Mouse (Mus musculus): ENCODE results near the gene Chmp2b.

Chmp2b gene

DNA sequence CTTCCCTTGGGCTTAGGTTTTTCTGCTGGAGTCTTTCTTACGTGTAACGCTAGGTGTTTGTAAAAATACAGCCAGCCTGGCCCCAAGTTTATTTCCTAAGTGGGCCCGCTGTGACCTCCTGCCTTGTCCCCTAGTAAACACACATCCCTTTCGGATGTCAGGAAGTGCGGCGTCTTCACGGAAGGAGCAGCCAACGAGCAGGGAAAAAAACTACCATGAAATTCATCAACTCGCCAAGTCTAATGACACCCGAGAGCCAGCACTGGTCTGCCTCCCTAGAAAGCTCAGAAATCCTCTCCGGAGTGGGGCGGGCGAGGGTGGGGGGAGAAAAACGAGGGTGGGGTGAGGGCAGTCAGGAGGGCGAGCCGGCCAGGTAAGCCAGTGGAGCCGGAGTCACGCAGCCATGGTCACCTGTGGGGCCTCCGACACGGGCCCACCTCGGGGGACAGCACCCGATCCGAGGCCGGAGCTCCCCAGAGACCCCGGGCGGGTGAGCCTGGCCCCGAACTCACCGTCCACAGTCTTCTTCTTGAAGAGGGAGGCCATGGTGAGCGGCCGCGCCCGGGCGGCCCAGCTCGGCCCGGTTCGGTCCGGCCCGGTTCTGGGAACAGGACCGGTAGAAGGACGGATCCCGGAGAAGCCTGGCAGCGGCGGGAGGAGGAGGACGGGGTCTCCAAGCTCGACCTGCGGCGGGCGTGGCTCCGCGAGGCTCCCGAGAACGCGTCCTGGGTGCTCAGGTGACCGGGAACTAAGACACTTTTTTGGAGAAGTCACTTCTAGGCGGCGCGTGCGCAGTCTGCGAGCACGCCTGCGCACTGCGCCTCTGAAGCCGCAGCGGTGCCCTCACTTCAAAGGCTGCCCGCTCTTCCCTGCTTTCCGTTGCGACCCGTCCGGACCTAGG lies at the start of gene Chmp2b:
Chmp2b (minus strand) TSS at position 764 of the 901 bp plus-strand sequence.
- DNase-seq: peak; percentile 83

- DNase-seq: no peak
Observed at GRCm38 (mm10) chr16:65611678-65612077, 49.2 kb upstream of the Chmp2b start.

DNA sequence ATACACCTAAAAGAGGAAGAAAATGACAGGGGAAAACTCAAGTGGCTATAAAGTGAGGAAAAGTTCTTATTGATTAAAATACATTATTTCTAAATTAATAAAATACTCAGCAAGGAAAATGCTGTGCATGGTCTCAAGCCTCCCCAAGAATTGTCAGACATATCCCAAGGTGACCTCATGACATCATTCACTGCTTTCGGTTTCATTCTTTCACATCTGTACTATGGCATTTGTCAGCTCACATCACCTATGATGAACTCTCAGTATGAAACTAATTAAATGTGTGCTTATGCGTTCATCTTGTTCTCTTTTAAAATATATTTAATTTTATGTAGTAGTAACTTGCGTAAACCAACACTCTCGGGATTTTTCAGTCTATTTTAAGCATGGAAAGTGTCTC lies 38.3 kb upstream of the Chmp2b start:
- DNase-seq: no peak

GRCm38 (mm10) chr16:65586111-65586865 lies 23.8 kb upstream of the Chmp2b start:
- no peak for DNase-seq

- no peak for DNase-seq
Observed at GRCm38 (mm10) chr16:65585699-65586098, 23.2 kb upstream of the Chmp2b start.

- no peak for DNase-seq
Observed at GRCm38 (mm10) chr16:65577298-65578029, 14.9 kb upstream of the Chmp2b start.

DNA sequence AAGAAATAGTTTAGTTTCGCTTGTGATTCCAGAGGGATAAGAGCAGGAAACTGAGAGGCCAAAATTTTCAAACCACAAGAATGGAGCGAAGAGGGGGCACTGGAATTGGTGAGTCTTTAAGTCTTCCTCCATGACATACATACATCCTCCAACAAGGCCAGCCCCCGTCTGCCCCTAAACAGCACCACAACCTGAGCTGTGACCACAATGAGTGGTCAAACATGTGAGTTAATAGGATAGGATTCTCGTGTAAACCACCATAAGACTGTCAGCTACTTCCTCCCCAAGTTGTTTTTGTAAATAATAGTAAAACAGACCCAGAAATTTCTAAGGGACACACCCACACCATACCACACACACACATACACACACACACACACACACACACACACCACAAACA lies 6.3 kb upstream of the Chmp2b start:
- no peak for DNase-seq

GRCm38 (mm10) chr16:65564951-65565350 lies 2.4 kb upstream of the Chmp2b start:
- no peak for DNase-seq

- no peak for DNase-seq
Observed at GRCm38 (mm10) chr16:65564306-65564705, 1.8 kb upstream of the Chmp2b start.

- no peak for DNase-seq
Observed at GRCm38 (mm10) chr16:65562864-65563206, 309 bp upstream of the Chmp2b start.

GRCm38 (mm10) chr16:65560996-65561962 lies 1.2 kb downstream of the Chmp2b start:
- no peak for DNase-seq

GRCm38 (mm10) chr16:65559591-65559990 lies 2.9 kb downstream of the Chmp2b start:
- no peak for DNase-seq

DNA sequence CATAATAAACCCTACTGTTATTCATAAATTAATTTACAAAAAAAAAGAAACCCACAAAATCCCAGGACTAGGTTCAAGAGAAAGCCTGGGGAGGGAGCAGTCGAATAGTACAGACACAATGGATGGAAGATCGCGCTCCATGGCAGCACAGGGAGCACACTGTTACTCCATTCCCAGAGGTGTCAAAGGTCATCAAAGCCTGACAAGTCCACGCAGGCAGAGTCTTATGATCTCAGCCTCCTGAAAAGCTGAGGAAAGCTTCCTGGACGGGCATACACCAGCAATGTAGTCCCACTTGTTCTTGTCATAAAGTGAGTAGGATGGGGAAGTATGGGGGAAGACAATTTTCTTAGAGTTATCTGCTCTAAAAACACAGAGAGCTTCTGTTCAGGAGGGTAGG lies 5.2 kb downstream of the Chmp2b start:
- no peak for DNase-seq

GRCm38 (mm10) chr16:65554267-65554666 lies 8.3 kb downstream of the Chmp2b start:
- DNase-seq: no peak

- no peak for DNase-seq
Observed at GRCm38 (mm10) chr16:65550814-65551213, 11.7 kb downstream of the Chmp2b start.

DNA sequence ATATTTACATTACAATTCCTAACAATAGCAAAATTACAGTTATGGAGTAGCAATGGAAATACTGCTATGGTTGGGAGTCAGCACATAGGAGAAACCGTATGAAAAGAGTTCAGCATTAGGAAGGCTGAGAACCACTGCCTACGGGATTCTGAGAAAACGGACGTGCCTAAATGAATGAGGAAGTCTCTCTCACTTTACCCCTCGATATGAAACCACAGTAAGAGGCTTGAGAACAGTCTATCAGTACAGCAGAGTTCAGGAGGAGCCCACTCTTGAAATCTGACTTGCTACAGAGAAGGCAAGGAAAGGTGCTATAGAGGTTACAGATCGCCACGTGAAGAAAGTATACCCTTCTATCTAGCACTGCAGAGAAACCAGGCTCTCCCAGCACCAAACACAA lies 13.6 kb downstream of the Chmp2b start:
- no peak for DNase-seq

DNA sequence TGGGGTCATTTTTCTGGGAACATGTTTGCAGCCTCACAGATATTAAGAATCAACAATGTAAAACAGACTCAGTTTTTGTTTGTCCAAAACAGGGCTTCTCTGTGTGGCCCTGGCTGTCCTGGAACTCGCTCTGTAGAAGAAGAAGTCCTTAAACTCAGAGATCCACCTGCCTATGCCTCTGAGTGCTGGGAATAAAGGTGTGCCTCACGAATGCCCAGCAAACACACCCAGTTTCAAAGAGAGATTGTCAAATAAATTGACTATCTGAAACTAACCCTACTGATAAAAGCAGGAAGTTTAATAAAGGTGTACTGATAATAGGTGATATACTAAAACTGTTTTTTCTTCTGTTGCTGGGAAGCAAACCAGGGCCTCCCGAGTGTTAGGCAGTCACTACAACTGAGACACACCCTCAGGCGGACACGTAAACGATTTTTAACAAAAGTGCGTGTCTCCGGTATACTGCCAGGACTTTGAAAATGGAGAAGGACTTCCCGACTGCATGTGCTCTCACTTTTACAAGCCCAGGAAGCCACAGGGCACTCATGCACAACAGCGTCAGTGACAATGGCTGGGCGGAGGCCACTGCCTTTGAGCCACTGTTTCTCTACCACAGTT lies 18.7 kb downstream of the Chmp2b start:
- no peak for DNase-seq

- DNase-seq: peak; percentile 53
Observed at GRCm38 (mm10) chr16:65533315-65533999, 29.1 kb downstream of the Chmp2b start.

GRCm38 (mm10) chr16:65531663-65532062 lies 30.9 kb downstream of the Chmp2b start:
- DNase-seq: peak; percentile 70

- no peak for DNase-seq
Observed at GRCm38 (mm10) chr16:65529589-65529988, 32.9 kb downstream of the Chmp2b start.

DNA sequence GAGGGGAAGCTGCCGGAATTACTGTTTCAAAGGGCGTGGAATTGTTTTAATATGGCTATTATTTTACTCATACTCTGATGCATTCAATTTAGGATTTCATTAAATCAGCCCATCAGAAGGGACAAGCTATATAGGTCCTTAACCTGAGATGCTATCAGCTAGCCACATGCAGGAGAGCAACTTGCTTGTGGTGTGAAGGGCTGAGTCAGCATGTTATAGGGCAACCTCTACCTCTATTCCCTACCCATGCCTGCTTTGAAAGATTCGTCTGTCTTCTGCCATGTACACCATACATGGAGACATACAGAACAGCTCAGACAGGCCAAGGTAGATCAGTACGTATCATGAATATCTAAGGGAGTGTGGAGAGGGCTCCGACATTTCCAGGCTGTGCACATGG lies 35.8 kb downstream of the Chmp2b start:
- no peak for DNase-seq
